Mouse (Mus musculus): ENCODE data around the gene Mybpc1. TPM values are rescaled to one million over a fixed set of nuclear protein-coding genes. Genes with fewer than 3 reads are reported as not detected.

Mybpc1 gene
- not detected for polyA plus RNA-seq (2017; shearing (Covaris generic))

GRCm38 (mm10) chr10:88604943-88605342 lies at the start of gene Mybpc1:
Gene Mybpc1, minus strand, starts transcription at chr10:88605152.

GRCm38 (mm10) chr10:88503421-88504314 lies 101.3 kb downstream of the Mybpc1 start, which contains the start of gene Chpt1:
Gene Chpt1, minus strand, starts transcription at chr10:88504073.

Other genes starting within 250 kb of the Mybpc1 start
- 1.1 TPM for gene Dram1, start 226.1 kb downstream of the Mybpc1 start, polyA plus RNA-seq (2017; shearing (Covaris generic))
- gene Gnptab, start 226.0 kb downstream of the Mybpc1 start, polyA plus RNA-seq (2017; shearing (Covaris generic)), result 6.9 TPM
- gene Sycp3, start 145.6 kb downstream of the Mybpc1 start, polyA plus RNA-seq (2017; shearing (Covaris generic)), result not detected
- gene Chpt1, start 101.1 kb downstream of the Mybpc1 start, polyA plus RNA-seq (2017; shearing (Covaris generic)), result 1.9 TPM
- gene Spic, start 79.9 kb upstream of the Mybpc1 start, polyA plus RNA-seq (2017; shearing (Covaris generic)), result 2.6 TPM
- gene Arl1, start 125.7 kb upstream of the Mybpc1 start, polyA plus RNA-seq (2017; shearing (Covaris generic)), result 85.2 TPM
- gene Utp20, start 221.7 kb upstream of the Mybpc1 start, polyA plus RNA-seq (2017; shearing (Covaris generic)), result 24.0 TPM

Data from activated CD4-positive, CD25-positive, alpha-beta regulatory T cell, adult 9 weeks (primary cell).